Mouse (Mus musculus) small intestine, adult 10 weeks (tissue): Measurements from ENCODE around the gene Nat8f3. TPM values are rescaled to one million over a fixed set of nuclear protein-coding genes. Genes with fewer than 3 reads are reported as not detected.

Source experiments
- polyA plus RNA-seq: library from polyadenylated mRNA; stranded (reverse); fragments of 350-450 nt; fragmentation: Illumina TruSeq; extraction: RNeasy Lipid Tissue Mini Kit (QIAGEN cat#74804); gene quantifications from one replicate; pipeline ENCODE4 v1.2.3, GENCODE M21; 2014; ENCODE audit warnings: low replicate concordance

Nat8f3 gene
- 1.6 TPM for polyA plus RNA-seq

GRCm38 (mm10) chr6:85765532-85765931 is at the start of gene Nat8f3:
TSS of gene Nat8f3 (minus strand) at chr6:85765754.

GRCm38 (mm10) chr6:85713105-85713504 is 52.4 kb downstream of the Nat8f3 start, which contains the start of gene Nat8f7:
TSS of gene Nat8f7 (minus strand) at chr6:85713205.

Other genes with a start within 250 kb of the Nat8f3 start
- 3.3 TPM for gene Alms1, start 178.2 kb downstream of the Nat8f3 start, polyA plus RNA-seq
- gene Nat8f7, start 52.5 kb downstream of the Nat8f3 start, polyA plus RNA-seq = not detected
- gene Nat8f6, start 55.2 kb upstream of the Nat8f3 start, polyA plus RNA-seq = 3.6 TPM
- gene Nat8f5, start 55.2 kb upstream of the Nat8f3 start, polyA plus RNA-seq = 88.4 TPM
- 24.9 TPM for gene Nat8, start 66.3 kb upstream of the Nat8f3 start, polyA plus RNA-seq
- 11.9 TPM for gene Nat8f2, start 103.4 kb upstream of the Nat8f3 start, polyA plus RNA-seq
- gene Nat8f4, start 139.1 kb upstream of the Nat8f3 start, polyA plus RNA-seq = 181 TPM
- gene Tprkb, start 146.1 kb upstream of the Nat8f3 start, polyA plus RNA-seq = 246 TPM
- gene Nat8f1, start 149.9 kb upstream of the Nat8f3 start, polyA plus RNA-seq = 1.3 TPM
- 234 TPM for gene Dusp11, start 195.9 kb upstream of the Nat8f3 start, polyA plus RNA-seq